10 mouse cellular contexts compared by ENCODE assay signal in genomic region chr13:45416621-45417057, GRCm38 (mm10). TPM values are rescaled to one million over a fixed set of nuclear protein-coding genes. Genes with fewer than 3 reads are reported as not detected.
A peak's percentile ranks its signal among the peaks of the same experiment; 100 is the strongest.
DNase-seq lines count a peak whose midpoint lies in the region; ATAC-seq lines count a peak whose summit lies in the region.
"Had no signal": no experiment of that assay in that cellular context is flagged by ENCODE, and none has a peak within 500 bp of the region (broad histone marks: within the 10 kb centered on the region; RNA-seq: fewer than 3 reads in every experiment).

No protein-coding gene starts in this region.

- H3K27me3 ChIP-seq in forebrain, embryonic 12.5 days, result peaks cover 11% of the 10 kb centered on the region; the same call in 1 of the 2 replicates
- no peaks in the 10 kb centered on the region for H3K27me3 ChIP-seq in limb, embryonic 10.5 days (ENCODE audit: low read depth, poor library complexity, severe bottlenecking)
- H3K27me3 ChIP-seq in neural tube, embryonic 15.5 days (replicated peaks), result no peaks in the 10 kb centered on the region

- WGBS in forebrain, embryonic 12.5 days, result 16% methylated on average over 14 of the region's 14 CpGs
- WGBS in limb, embryonic 10.5 days, result 45% methylated on average over 14 of the region's 14 CpGs
- 41% methylated on average over 14 of the region's 14 CpGs for WGBS in neural tube, embryonic 15.5 days

- H3K4me1 ChIP-seq in forebrain, embryonic 12.5 days, result peaks cover 30% of the 10 kb centered on the region
- peaks cover 56% of the 10 kb centered on the region for H3K4me1 ChIP-seq in limb, embryonic 10.5 days
- peaks cover 25% of the 10 kb centered on the region for H3K4me1 ChIP-seq in neural tube, embryonic 15.5 days

- H3K27ac ChIP-seq in forebrain, embryonic 12.5 days, result peak overlapping the region; percentile 63
- H3K27ac ChIP-seq in limb, embryonic 10.5 days, result peak overlapping the region; percentile 80
- H3K27ac ChIP-seq in neural tube, embryonic 15.5 days (replicated peaks), result no peak overlapping the region
- H3K27ac ChIP-seq: macrophage had no signal

- H3K9ac ChIP-seq in forebrain, embryonic 12.5 days, result no peak overlapping the region; the same call in 1 of the 2 replicates
- H3K9ac ChIP-seq in neural tube, embryonic 15.5 days (replicated peaks), result no peak overlapping the region

- H3K36me3 ChIP-seq in forebrain, embryonic 12.5 days (replicated peaks), result 0 out of 2 replicates have a peak, but pooled peaks cover 7% of the 10 kb centered on the region
- peaks cover 19% of the 10 kb centered on the region for H3K36me3 ChIP-seq in limb, embryonic 10.5 days
- H3K36me3 ChIP-seq in neural tube, embryonic 15.5 days, result peaks cover 11% of the 10 kb centered on the region

- 0 out of 2 replicates have a peak, but pooled peaks have one; percentile 27 for ATAC-seq in forebrain, embryonic 12.5 days (ENCODE audit: low FRiP score)
- ATAC-seq in neural tube, embryonic 15.5 days (ENCODE audit: low FRiP score), result no peak
- ATAC-seq: CD4-positive, CD25-positive, alpha-beta regulatory T cell, adult 4 months had no signal

- H3K4me3 ChIP-seq in forebrain, embryonic 12.5 days (replicated peaks), result 0 out of 2 replicates have a peak overlapping the region, but pooled peaks have one; percentile 4
- H3K4me3 ChIP-seq in limb, embryonic 10.5 days, result no peak overlapping the region
- no peak overlapping the region for H3K4me3 ChIP-seq in neural tube, embryonic 15.5 days (replicated peaks)

- H3K9me3 ChIP-seq in forebrain, embryonic 12.5 days, result no peaks in the 10 kb centered on the region
- H3K9me3 ChIP-seq in limb, embryonic 10.5 days (replicated peaks), result no peaks in the 10 kb centered on the region
- no peaks in the 10 kb centered on the region for H3K9me3 ChIP-seq in neural tube, embryonic 15.5 days (replicated peaks)

- H3K4me2 ChIP-seq in forebrain, embryonic 12.5 days, result peak overlapping the region; percentile 45
- H3K4me2 ChIP-seq in neural tube, embryonic 15.5 days, result peak overlapping the region; percentile 20; the same call in 1 of the 2 replicates

- intact Hi-C loops in left cerebral cortex, postnatal 10 days (cut with DNase I), result no loop called here

- DNase-seq in kidney, postnatal 4 days, result peak; percentile 31 to 48
- no peak for DNase-seq in kidney, adult 11 months
- DNase-seq in limb, embryonic 10.5 days (ENCODE audit: low spot score), result no peak
- DNase-seq in left cerebral cortex, postnatal 10 days (ENCODE audit: extremely low spot score in 1 of 2, low spot score in 2 of 2), result no peak
- DNase-seq in layer of hippocampus, postnatal 10 days (ENCODE audit: low spot score in 2 of 2), result no peak
- DNase-seq in frontal cortex, postnatal 36 days (ENCODE audit: low spot score in 2 of 2), result no peak

RNA-seq across cellular contexts. Expression of gene Mylip, which starts 27.1 kb away (rescaled TPM):
- 5.3 and 6.8 TPM in 2 replicates for polyA plus RNA-seq in forebrain, embryonic 12.5 days (2016; fragmentation: Nextera tagmentation; extraction: Ambion mirVana)
- polyA plus RNA-seq in limb, embryonic 10.5 days (2016; fragmentation: Nextera tagmentation; extraction: Ambion mirVana), result 10.0 and 17.1 TPM in 2 replicates
- polyA plus RNA-seq in neural tube, embryonic 15.5 days (2015; fragmentation: Nextera tagmentation; extraction: Ambion mirVana), result 8.4 and 10.9 TPM in 2 replicates
- total RNA-seq in left cerebral cortex, postnatal 10 days (2021), result 10 to 100 TPM; 29.1 to 32.8 TPM
- total RNA-seq in layer of hippocampus, postnatal 10 days (2021), result 10 to 100 TPM; 26.1 to 31.4 TPM

Comparison
In these comparisons a context has a peak if more than half of its experiments do, and no peak if none do; other contexts are left out.
1. DNase-seq: peak in kidney, postnatal 4 days (2 of 2); none in kidney, adult 11 months (single experiment), limb, embryonic 10.5 days (single experiment), left cerebral cortex, postnatal 10 days (0 of 2), layer of hippocampus, postnatal 10 days (0 of 2) and frontal cortex, postnatal 36 days (0 of 2).